Comparison of ENCODE assay signal across 7 mouse cellular contexts in the genomic region with DNA sequence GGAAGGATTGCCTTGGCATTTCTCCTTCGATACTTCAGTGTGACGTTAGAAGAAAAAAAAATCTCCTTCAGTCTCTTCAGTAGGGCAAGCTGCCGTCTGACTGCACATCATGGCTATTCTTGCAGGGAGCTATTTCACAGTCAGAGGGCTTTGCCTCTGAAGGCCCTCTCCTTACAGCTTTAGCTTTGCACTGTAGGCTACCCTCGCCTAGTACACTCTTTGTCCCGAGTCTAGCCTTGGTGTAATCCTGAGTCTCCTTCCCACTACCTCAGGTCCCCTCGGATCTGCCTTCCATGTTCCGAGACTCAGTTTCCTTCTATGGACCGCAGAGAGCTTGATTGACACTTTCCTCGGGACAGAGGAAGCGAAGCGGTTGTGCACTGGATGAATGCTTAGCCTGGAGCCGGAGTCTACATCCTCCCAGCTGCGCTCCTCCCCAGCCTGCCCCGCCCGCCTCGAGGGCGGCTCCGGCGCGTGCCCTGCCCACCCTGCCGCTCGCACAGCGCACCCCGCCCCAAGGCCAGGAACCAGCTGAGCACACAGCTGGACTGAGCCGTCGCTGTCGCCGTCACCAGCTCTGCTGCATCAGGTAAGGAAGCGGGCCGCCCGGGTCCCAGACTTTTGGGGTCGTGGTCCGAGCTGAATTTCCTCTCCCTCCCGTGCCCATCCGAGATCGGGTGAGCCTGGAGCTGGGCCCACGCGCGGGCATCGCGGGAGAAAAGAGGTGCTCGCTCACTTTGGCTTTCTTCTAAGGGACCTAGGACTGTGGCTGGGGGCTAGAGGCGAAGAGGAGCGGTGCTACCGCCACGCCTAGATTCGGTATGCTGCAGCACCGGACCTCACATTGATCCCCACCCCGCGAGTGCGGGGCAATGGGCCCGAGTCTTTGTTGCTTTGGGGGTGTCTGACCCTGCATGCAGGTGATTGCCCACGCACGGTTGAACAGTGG. TPM values are rescaled to one million over a fixed set of nuclear protein-coding genes. Genes with fewer than 3 reads are reported as not detected.
A peak's percentile ranks its signal among the peaks of the same experiment; 100 is the strongest.
DNase-seq lines count a peak whose midpoint lies in the region; ATAC-seq lines count a peak whose summit lies in the region.

Gsn (plus strand) TSS at position 496 of the 949 bp plus-strand sequence.

- peak within 1 kb of the TSS; percentile 62 for H3K4me2 ChIP-seq in intestine, embryonic 14.5 days (ENCODE audit: low read length)

- 5% methylated on average over 51 of the region's 54 CpGs for WGBS in intestine, embryonic 14.5 days
- whole genome bisulfite sequencing in midbrain, embryonic 10.5 days = 4% methylated on average over 54 of the region's 54 CpGs

- DNase-seq in embryo, embryonic 10 days (ENCODE audit: low spot score) = peak; percentile 88
- DNase-seq in gastrocnemius, postnatal 36 days = peak; percentile 55 to 79
- DNase-seq in intestine, embryonic 14.5 days (ENCODE audit: low spot score) = peak; percentile 87
- peak; percentile 56 for DNase-seq in left cerebral cortex, postnatal 4 days
- peak; percentile 74 for DNase-seq in midbrain, embryonic 10.5 days (ENCODE audit: low spot score)
- peak; percentile 59 for DNase-seq in skeletal muscle tissue, adult 2 months (ENCODE audit: low read depth, low spot score)

- ATAC-seq in activated CD4-positive, CD25-positive, alpha-beta regulatory T cell, adult 4 months = peak; percentile 98
- ATAC-seq in intestine, embryonic 14.5 days (replicated peaks; ENCODE audit: low FRiP score, low TSS enrichment, low read depth) = peak; percentile 93

- H3K9me3 ChIP-seq in intestine, embryonic 14.5 days (ENCODE audit: control insufficient read depth, low read length) = no peaks in the 10 kb centered on the region
- H3K9me3 ChIP-seq in midbrain, embryonic 10.5 days (replicated peaks) = no peaks in the 10 kb centered on the region

- peak within 1 kb of the TSS; percentile 47 for H3K9ac ChIP-seq in intestine, embryonic 14.5 days (ENCODE audit: low read length)

- peak within 1 kb of the TSS; percentile 52 for H3K4me3 ChIP-seq in intestine, embryonic 14.5 days (ENCODE audit: low read depth, low read length)
- peak within 1 kb of the TSS; percentile 58 for H3K4me3 ChIP-seq in midbrain, embryonic 10.5 days

- intact Hi-C loops in gastrocnemius, postnatal 36 days (cut with DNase I) = no loop called here
- intact Hi-C loops in left cerebral cortex, postnatal 4 days (cut with DNase I) = no loop called here

- H3K36me3 ChIP-seq in intestine, embryonic 14.5 days (ENCODE audit: control insufficient read depth, insufficient read depth, low read length) = no peaks in the 10 kb centered on the region
- H3K36me3 ChIP-seq in midbrain, embryonic 10.5 days = no peaks in the 10 kb centered on the region

- no peaks in the 10 kb centered on the region for H3K27me3 ChIP-seq in intestine, embryonic 14.5 days (replicated peaks; ENCODE audit: control insufficient read depth, insufficient read depth, low read length)
- H3K27me3 ChIP-seq in midbrain, embryonic 10.5 days (ENCODE audit: low read depth, poor library complexity, severe bottlenecking) = peaks cover 65% of the 10 kb centered on the region

- no peak within 1 kb of the TSS for H3K27ac ChIP-seq in intestine, embryonic 14.5 days (ENCODE audit: low read depth)
- peak within 1 kb of the TSS; percentile 52 for H3K27ac ChIP-seq in midbrain, embryonic 10.5 days (replicated peaks)

- H3K4me1 ChIP-seq in intestine, embryonic 14.5 days (replicated peaks; ENCODE audit: control insufficient read depth, insufficient read depth, low read length) = peaks cover 44% of the 10 kb centered on the region
- peaks cover 28% of the 10 kb centered on the region for H3K4me1 ChIP-seq in midbrain, embryonic 10.5 days

RNA-seq across cellular contexts. Expression of gene Gsn, which starts in this region (rescaled TPM):
- 10 to 100 TPM; 27.2 to 28.3 TPM for polyA plus RNA-seq in activated CD4-positive, CD25-positive, alpha-beta regulatory T cell, adult 4 months (2017; shearing (Covaris generic))
- total RNA-seq in gastrocnemius, postnatal 36 days (2021) = 100 to 1,000 TPM; 396 to 415 TPM
- polyA plus RNA-seq in intestine, embryonic 14.5 days (2014; fragmentation: Nextera tagmentation; extraction: Ambion mirVana) = 190 and 194 TPM in 2 replicates
- total RNA-seq in left cerebral cortex, postnatal 4 days (2021) = 10 to 100 TPM; 20.0 to 20.7 TPM
- polyA plus RNA-seq in midbrain, embryonic 10.5 days (2016; fragmentation: Nextera tagmentation; extraction: Ambion mirVana) = 13.7 and 23.4 TPM in 2 replicates

Comparison
In these comparisons a context has a peak if more than half of its experiments do, and no peak if none do; other contexts are left out.
1. RNA of gene Gsn (total RNA-seq): 396 to 415 TPM in gastrocnemius, postnatal 36 days; 20.0 to 20.7 TPM in left cerebral cortex, postnatal 4 days; every median in the first group is over 10 times any median in the second.
2. Peak in every context shown above with its lines, with median percentiles within 50 percentile points of each other: DNase-seq.